Mouse (Mus musculus): ENCODE measurements at regions not wholly inside any gene's neighbourhood (a gene's known extent, or its start where the extent isn't known, plus 50 kb on each side); places are given as distances from the start of the nearest gene placed in this dataset.

GRCm38 (mm10) chr6:5663433-5664175 is 61.8 kb upstream of the Dync1i1 start:
- no peak for TF ChIP-seq POLR2A (IDR thresholded peaks at IDR 0.05; ENCODE audit: extremely low read depth, insufficient read depth, low read length)
- no peak for TF ChIP-seq CTCF (IDR thresholded peaks at IDR 0.05; ENCODE audit: low read depth, low read length)
- H3K4me3 ChIP-seq (ENCODE audit: insufficient read depth, low read depth, low read length) = no peak overlapping the region
- H3K27me3 ChIP-seq (ENCODE audit: control insufficient read depth, insufficient read depth, low read length) = no peaks in the 10 kb centered on the region
- no peaks in the 10 kb centered on the region for H3K36me3 ChIP-seq (ENCODE audit: control insufficient read depth, insufficient read depth, low read length)
- no peak overlapping the region for H3K27ac ChIP-seq (replicated peaks; ENCODE audit: insufficient read depth, low read depth, low read length)
- no peak overlapping the region for H3K9ac ChIP-seq (ENCODE audit: low read depth, low read length)
- H3K79me2 ChIP-seq (ENCODE audit: control insufficient read depth, insufficient read depth, low read length) = no peaks in the 10 kb centered on the region
- H3K4me1 ChIP-seq (ENCODE audit: control insufficient read depth, insufficient read depth, low read length) = no peaks in the 10 kb centered on the region
- WGBS = 85% methylated on average over 11 of the region's 11 CpGs
- DNase-seq (ENCODE audit: extremely low read depth, low read depth, low spot score) = no peak

- Histone ChIP-seq H3K4me1 (ENCODE audit: control insufficient read depth, insufficient read depth, low read length) (no peaks in the 10 kb centered on the region), H3K9ac (ENCODE audit: low read depth, low read length) (no peak overlapping the region), H3K27ac (replicated peaks; ENCODE audit: insufficient read depth, low read depth, low read length) (no peak overlapping the region), H3K27me3 (ENCODE audit: control insufficient read depth, insufficient read depth, low read length) (no peaks in the 10 kb centered on the region), H3K36me3 (ENCODE audit: control insufficient read depth, insufficient read depth, low read length) (no peaks in the 10 kb centered on the region), H3K79me2 (ENCODE audit: control insufficient read depth, insufficient read depth, low read length) (no peaks in the 10 kb centered on the region), H3K4me3 (ENCODE audit: insufficient read depth, low read depth, low read length) (no peak overlapping the region)
- peak; percentile 48 for DNase-seq (ENCODE audit: extremely low read depth, low read depth, low spot score)
- no peak for TF ChIP-seq POLR2A (IDR thresholded peaks at IDR 0.05; ENCODE audit: extremely low read depth, insufficient read depth, low read length)
- TF ChIP-seq CTCF (IDR thresholded peaks at IDR 0.05; ENCODE audit: low read depth, low read length) = peak; percentile 84
- 23% methylated on average over 9 of the region's 9 CpGs for WGBS
Measured at GRCm38 (mm10) chr6:5645150-5645732, 80.2 kb upstream of the Dync1i1 start.

GRCm38 (mm10) chr6:5634222-5634621 is 91.2 kb upstream of the Dync1i1 start:
- H3K79me2 ChIP-seq (ENCODE audit: control insufficient read depth, insufficient read depth, low read length) = no peaks in the 10 kb centered on the region
- TF ChIP-seq CTCF (IDR thresholded peaks at IDR 0.05; ENCODE audit: low read depth, low read length) (no peak), POLR2A (IDR thresholded peaks at IDR 0.05; ENCODE audit: extremely low read depth, insufficient read depth, low read length) (no peak)
- H3K9ac ChIP-seq (ENCODE audit: low read depth, low read length) = no peak overlapping the region
- 43% methylated on average over 9 of the region's 9 CpGs for WGBS
- H3K27ac ChIP-seq (replicated peaks; ENCODE audit: insufficient read depth, low read depth, low read length) = no peak overlapping the region
- H3K36me3 ChIP-seq (ENCODE audit: control insufficient read depth, insufficient read depth, low read length) = no peaks in the 10 kb centered on the region
- no peak overlapping the region for H3K4me3 ChIP-seq (ENCODE audit: insufficient read depth, low read depth, low read length)
- H3K4me1 ChIP-seq (ENCODE audit: control insufficient read depth, insufficient read depth, low read length) = peaks cover 5% of the 10 kb centered on the region; the same call in 1 of the 2 replicates
- no peaks in the 10 kb centered on the region for H3K27me3 ChIP-seq (ENCODE audit: control insufficient read depth, insufficient read depth, low read length)
- DNase-seq (ENCODE audit: extremely low read depth, low read depth, low spot score) = peak; percentile 81

GRCm38 (mm10) chr6:5633036-5633708 is 92.3 kb upstream of the Dync1i1 start:
- no peak overlapping the region for H3K27ac ChIP-seq (replicated peaks; ENCODE audit: insufficient read depth, low read depth, low read length)
- 14% methylated on average over 10 of the region's 10 CpGs for WGBS

GRCm38 (mm10) chr6:5624085-5624484 is 101.4 kb upstream of the Dync1i1 start:
- Histone ChIP-seq H3K4me3 (ENCODE audit: insufficient read depth, low read depth, low read length) (no peak overlapping the region), H3K79me2 (ENCODE audit: control insufficient read depth, insufficient read depth, low read length) (no peaks in the 10 kb centered on the region), H3K27ac (replicated peaks; ENCODE audit: insufficient read depth, low read depth, low read length) (no peak overlapping the region), H3K9ac (ENCODE audit: low read depth, low read length) (no peak overlapping the region), H3K36me3 (ENCODE audit: control insufficient read depth, insufficient read depth, low read length) (no peaks in the 10 kb centered on the region), H3K4me1 (ENCODE audit: control insufficient read depth, insufficient read depth, low read length) (no peaks in the 10 kb centered on the region), H3K27me3 (ENCODE audit: control insufficient read depth, insufficient read depth, low read length) (no peaks in the 10 kb centered on the region; the same call in 1 of the 2 replicates)
- no peak for DNase-seq (ENCODE audit: extremely low read depth, low read depth, low spot score)
- TF ChIP-seq CTCF (IDR thresholded peaks at IDR 0.05; ENCODE audit: low read depth, low read length) = no peak
- TF ChIP-seq POLR2A (IDR thresholded peaks at IDR 0.05; ENCODE audit: extremely low read depth, insufficient read depth, low read length) = no peak
- 49% methylated on average over 2 of the region's 2 CpGs for WGBS

More at GRCm38 (mm10) chr6:5633036-5633708, 92.3 kb upstream of the Dync1i1 start:
- no peak overlapping the region for H3K4me3 ChIP-seq (ENCODE audit: insufficient read depth, low read depth, low read length)
- no peaks in the 10 kb centered on the region for H3K79me2 ChIP-seq (ENCODE audit: control insufficient read depth, insufficient read depth, low read length)
- peak; percentile 73 for DNase-seq (ENCODE audit: extremely low read depth, low read depth, low spot score)
- peaks cover 5% of the 10 kb centered on the region; the same call in 1 of the 2 replicates for H3K4me1 ChIP-seq (ENCODE audit: control insufficient read depth, insufficient read depth, low read length)
- H3K36me3 ChIP-seq (ENCODE audit: control insufficient read depth, insufficient read depth, low read length) = no peaks in the 10 kb centered on the region
- H3K9ac ChIP-seq (ENCODE audit: low read depth, low read length) = no peak overlapping the region
- H3K27me3 ChIP-seq (ENCODE audit: control insufficient read depth, insufficient read depth, low read length) = no peaks in the 10 kb centered on the region
- TF ChIP-seq CTCF (IDR thresholded peaks at IDR 0.05; ENCODE audit: low read depth, low read length) = peak; percentile 75
- no peak for TF ChIP-seq POLR2A (IDR thresholded peaks at IDR 0.05; ENCODE audit: extremely low read depth, insufficient read depth, low read length)
